Mouse (Mus musculus) small intestine, adult 2 months (tissue): Measurements from ENCODE around the gene Pdlim4. TPM values are rescaled to one million over a fixed set of nuclear protein-coding genes. Genes with fewer than 3 reads are reported as not detected.

Source experiments
- H3K27ac ChIP-seq: fragments of 200-500 bp; 2 replicates; pipeline ENCODE4 v1.5.1; 2012; ENCODE audit warnings: low read depth, low read length, control low read depth, inconsistent platforms; ENCODE audit not compliant: insufficient read depth
- H3K27me3 ChIP-seq: fragments of 200-500 bp; 2 replicates; pipeline ENCODE4 v1.6.1; 2012; ENCODE audit warnings: mild to moderate bottlenecking, moderate library complexity, low read length, inconsistent platforms; ENCODE audit not compliant: control insufficient read depth, insufficient read depth
- H3K36me3 ChIP-seq: fragments of 200-500 bp; 2 replicates; pipeline ENCODE4 v1.6.1; 2012; ENCODE audit warnings: mild to moderate bottlenecking, low read length, control low read depth, inconsistent platforms; ENCODE audit not compliant: control insufficient read depth, insufficient read depth
- H3K4me1 ChIP-seq: fragments of 200-500 bp; 2 replicates; pipeline ENCODE4 v1.6.1; 2012; ENCODE audit warnings: low read length, inconsistent platforms, mixed read lengths; ENCODE audit not compliant: control insufficient read depth, insufficient read depth, insufficient read length
- H3K4me3 ChIP-seq: fragments of 200-500 bp; 2 replicates; pipeline ENCODE4 v1.5.1; 2012; ENCODE audit warnings: low read depth, mild to moderate bottlenecking, control low read depth, inconsistent platforms, low read length, moderate library complexity
- CTCF ChIP-seq: fragments of 200-500 bp; IDR thresholded peaks from 2 replicates; pipeline ENCODE4 v1.5.1; 2012; ENCODE audit warnings: low read depth, mild to moderate bottlenecking, control low read depth, inconsistent platforms, low read length, moderate library complexity, mixed read lengths; ENCODE audit not compliant: insufficient replicate concordance, insufficient read length; ENCODE audit errors: extremely low read depth
- POLR2A ChIP-seq: fragments of 200-500 bp; IDR thresholded peaks from 2 replicates; pipeline ENCODE4 v1.6.1; 2012; ENCODE audit warnings: low read depth, mild to moderate bottlenecking, control low read depth, inconsistent platforms, low read length, moderate library complexity
- WGBS: fragments of 180-500 bp; shearing (Covaris S2); methylation state at CpG from one replicate; pipeline ENCODE4 v1.1.7; 2018; 5-methylcytosine and 5-hydroxymethylcytosine counted together
- polyA plus RNA-seq: library from polyadenylated mRNA; depleted of rRNA; stranded (reverse); fragments of >200 nt; gene quantifications from 2 replicates; pipeline ENCODE4 v1.2.3, GENCODE M21; 2012

Pdlim4 gene
- polyA plus RNA-seq, 1 experiment = 15.6 TPM

DNA sequence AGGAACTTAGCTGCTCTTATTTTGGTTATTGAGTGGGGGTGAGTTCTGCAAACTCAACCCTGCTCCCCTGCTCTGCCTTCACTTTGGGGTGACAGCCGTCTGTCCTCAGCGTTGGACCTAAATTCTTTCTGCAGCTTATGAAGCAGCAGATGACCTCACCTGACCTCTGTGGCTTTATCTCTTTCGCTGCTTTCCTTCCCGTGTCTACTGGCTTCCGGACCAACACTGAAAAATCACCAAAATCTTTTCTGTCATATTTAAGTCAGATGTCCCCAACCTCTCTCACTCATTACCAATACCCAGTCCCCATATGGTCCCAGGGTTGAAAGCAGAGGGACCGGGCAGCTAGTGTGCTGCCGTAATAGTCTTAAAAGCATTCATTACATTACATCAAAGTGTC lies 23.4 kb upstream of the Pdlim4 start:
- Histone ChIP-seq H3K27me3 (no peaks in the 10 kb centered on the region), H3K36me3 (no peaks in the 10 kb centered on the region), H3K27ac (no peak overlapping the region), H3K4me3 (no peak overlapping the region), H3K4me1 (peaks cover 3% of the 10 kb centered on the region; the same call in 1 of the 2 replicates)
- 67% methylated on average over 7 of the region's 7 CpGs for WGBS
- TF ChIP-seq CTCF = no peak
- no peak for TF ChIP-seq POLR2A

- H3K27me3 ChIP-seq = no peaks in the 10 kb centered on the region
- 65% methylated on average over 8 of the region's 8 CpGs for WGBS
- H3K4me1 ChIP-seq = peaks cover 3% of the 10 kb centered on the region; the same call in 1 of the 2 replicates
- H3K27ac ChIP-seq = no peak overlapping the region
- H3K36me3 ChIP-seq = no peaks in the 10 kb centered on the region
- H3K4me3 ChIP-seq = no peak overlapping the region
- no peak for TF ChIP-seq CTCF
- no peak for TF ChIP-seq POLR2A
These were observed 22.9 kb upstream of the Pdlim4 start for GRCm38 (mm10) chr11:54091726-54092125.

GRCm38 (mm10) chr11:54090091-54090879 lies 21.5 kb upstream of the Pdlim4 start:
- Histone ChIP-seq H3K27me3 (no peaks in the 10 kb centered on the region), H3K4me3 (no peak overlapping the region), H3K27ac (no peak overlapping the region), H3K36me3 (no peaks in the 10 kb centered on the region), H3K4me1 (peaks cover 3% of the 10 kb centered on the region; the same call in 1 of the 2 replicates)
- 91% methylated on average over 1 of the region's 1 CpGs for WGBS
- TF ChIP-seq POLR2A = no peak
- TF ChIP-seq CTCF = no peak

GRCm38 (mm10) chr11:54088947-54089317 lies 20.1 kb upstream of the Pdlim4 start:
- TF ChIP-seq POLR2A = no peak
- peak; percentile 72; the same call in 1 of the 2 replicates for TF ChIP-seq CTCF
- peaks cover 3% of the 10 kb centered on the region; the same call in 1 of the 2 replicates for H3K4me1 ChIP-seq
- no peaks in the 10 kb centered on the region for H3K36me3 ChIP-seq
- no peak overlapping the region for H3K27ac ChIP-seq
- WGBS = 17% methylated on average over 5 of the region's 5 CpGs
- no peaks in the 10 kb centered on the region for H3K27me3 ChIP-seq
- H3K4me3 ChIP-seq = no peak overlapping the region

DNA sequence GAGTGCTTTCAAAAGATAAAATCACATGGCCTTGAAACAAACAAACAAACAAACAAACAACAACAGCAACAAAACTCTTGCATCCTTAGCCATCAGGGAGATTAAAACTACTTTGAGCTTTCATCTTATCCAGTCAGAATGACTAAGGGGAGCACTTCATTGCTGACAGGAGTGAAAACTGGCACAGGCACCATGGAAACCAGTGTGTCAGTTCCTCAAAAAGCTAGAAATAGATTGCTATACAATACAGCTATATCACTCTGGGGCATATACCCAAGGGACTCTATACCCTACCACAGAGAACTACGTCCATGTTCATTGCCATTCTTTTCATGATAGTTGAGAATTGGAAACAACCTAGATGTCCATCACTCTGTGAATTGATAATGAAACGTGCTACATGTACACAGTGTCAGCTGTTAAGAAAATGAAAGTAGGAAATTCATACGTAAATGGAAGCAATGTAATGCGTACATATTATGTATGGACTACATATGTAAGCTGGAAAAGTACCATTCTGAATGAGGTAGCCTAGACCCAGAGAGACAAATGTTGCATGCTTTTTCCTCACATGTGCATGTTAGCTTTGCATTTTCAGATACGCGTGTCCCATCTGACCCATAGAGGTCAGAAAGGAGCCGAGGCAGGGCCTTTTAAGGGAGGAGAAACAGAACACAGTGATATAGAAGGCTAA lies 19.6 kb upstream of the Pdlim4 start:
- Histone ChIP-seq H3K4me1 (peaks cover 3% of the 10 kb centered on the region; the same call in 1 of the 2 replicates), H3K36me3 (no peaks in the 10 kb centered on the region), H3K27me3 (no peaks in the 10 kb centered on the region), H3K4me3 (no peak overlapping the region), H3K27ac (no peak overlapping the region)
- 62% methylated on average over 7 of the region's 7 CpGs for WGBS
- TF ChIP-seq POLR2A = no peak
- no peak for TF ChIP-seq CTCF

GRCm38 (mm10) chr11:54085816-54086215 lies 17.0 kb upstream of the Pdlim4 start:
- Histone ChIP-seq H3K27ac (no peak overlapping the region), H3K27me3 (no peaks in the 10 kb centered on the region), H3K36me3 (no peaks in the 10 kb centered on the region), H3K4me3 (no peak overlapping the region), H3K4me1 (peaks cover 3% of the 10 kb centered on the region; the same call in 1 of the 2 replicates)
- TF ChIP-seq POLR2A (no peak), CTCF (no peak)
- WGBS = 68% methylated on average over 5 of the region's 5 CpGs

- no peaks in the 10 kb centered on the region for H3K27me3 ChIP-seq
These were observed 16.2 kb upstream of the Pdlim4 start for GRCm38 (mm10) chr11:54084976-54085375.

More at GRCm38 (mm10) chr11:54084976-54085375, 16.2 kb upstream of the Pdlim4 start:
- WGBS = 93% methylated on average over 1 of the region's 1 CpGs
- no peak overlapping the region for H3K4me3 ChIP-seq
- no peak for TF ChIP-seq POLR2A
- TF ChIP-seq CTCF = no peak
- H3K27ac ChIP-seq = no peak overlapping the region
- H3K4me1 ChIP-seq = peaks cover 6% of the 10 kb centered on the region
- H3K36me3 ChIP-seq = no peaks in the 10 kb centered on the region
